Mouse (Mus musculus): ENCODE data around the gene Tspo. TPM values are rescaled to one million over a fixed set of nuclear protein-coding genes. Genes with fewer than 3 reads are reported as not detected.

Tspo gene
- polyA plus RNA-seq, 1 experiment from 2014 or later, result 11.2 TPM

- no peaks in the 10 kb centered on the region for H3K4me1 ChIP-seq
- H3K9me3 ChIP-seq, result no peaks in the 10 kb centered on the region
- no peak overlapping the region for H3K4me2 ChIP-seq (replicated peaks)
- no peaks in the 10 kb centered on the region for H3K27me3 ChIP-seq
- ATAC-seq (replicated peaks), result no peak
- H3K9ac ChIP-seq (replicated peaks), result no peak overlapping the region
- H3K4me3 ChIP-seq, result no peak overlapping the region
- H3K27ac ChIP-seq (replicated peaks), result no peak overlapping the region
- H3K36me3 ChIP-seq, result no peaks in the 10 kb centered on the region
- 90% methylated on average over 8 of the region's 8 CpGs for WGBS
Observed at GRCm38 (mm10) chr15:83606700-83607099, 43.3 kb downstream of the Tspo start.

GRCm38 (mm10) chr15:83607115-83607802, 43.9 kb downstream of the Tspo start:
- Histone ChIP-seq H3K27ac (replicated peaks) (no peak overlapping the region), H3K27me3 (no peaks in the 10 kb centered on the region), H3K4me3 (no peak overlapping the region), H3K4me1 (no peaks in the 10 kb centered on the region), H3K36me3 (no peaks in the 10 kb centered on the region), H3K4me2 (replicated peaks) (no peak overlapping the region), H3K9ac (replicated peaks) (no peak overlapping the region), H3K9me3 (no peaks in the 10 kb centered on the region)
- WGBS, result 56% methylated on average over 15 of the region's 15 CpGs
- ATAC-seq (replicated peaks), result no peak

GRCm38 (mm10) chr15:83615245-83615644, 51.9 kb downstream of the Tspo start:
- no peak for ATAC-seq (replicated peaks)

More at GRCm38 (mm10) chr15:83615245-83615644, 51.9 kb downstream of the Tspo start:
- H3K9ac ChIP-seq (replicated peaks), result no peak overlapping the region
- no peaks in the 10 kb centered on the region for H3K9me3 ChIP-seq
- no peaks in the 10 kb centered on the region; the same call in none of the 2 replicates for H3K36me3 ChIP-seq
- no peak overlapping the region for H3K4me2 ChIP-seq (replicated peaks)
- 87% methylated on average over 3 of the region's 3 CpGs for WGBS
- H3K27me3 ChIP-seq, result no peaks in the 10 kb centered on the region
- no peak overlapping the region for H3K27ac ChIP-seq (replicated peaks)
- no peak overlapping the region for H3K4me3 ChIP-seq
- no peaks in the 10 kb centered on the region for H3K4me1 ChIP-seq

Small RNAs within 50 kb of the gene (microRNA-seq; reads per million reads assigned to microRNA genes)
- gene Gm24575, result not detected

Other genes starting within 250 kb of the Tspo start
- gene Arfgap3, start 213.3 kb upstream of the Tspo start, polyA plus RNA-seq (2015; fragmentation: Nextera tagmentation; extraction: Ambion mirVana), result 38.7 and 39.6 TPM in 2 replicates
- gene Pacsin2, start 99.0 kb upstream of the Tspo start, polyA plus RNA-seq (2015; fragmentation: Nextera tagmentation; extraction: Ambion mirVana), result 21.5 and 25.5 TPM in 2 replicates
- 101 and 103 TPM in 2 replicates for gene Ttll1, start 52.7 kb upstream of the Tspo start, polyA plus RNA-seq (2015; fragmentation: Nextera tagmentation; extraction: Ambion mirVana)
- gene Bik, start 36.7 kb upstream of the Tspo start, polyA plus RNA-seq (2015; fragmentation: Nextera tagmentation; extraction: Ambion mirVana), result 0.60 and 1.2 TPM in 2 replicates
- 36.0 and 38.8 TPM in 2 replicates for gene Mcat, start 195 bp downstream of the Tspo start, polyA plus RNA-seq (2015; fragmentation: Nextera tagmentation; extraction: Ambion mirVana)
- gene Ttll12, start 31.6 kb downstream of the Tspo start, polyA plus RNA-seq (2015; fragmentation: Nextera tagmentation; extraction: Ambion mirVana), result 45.0 and 47.2 TPM in 2 replicates
- 17.9 and 20.9 TPM in 2 replicates for gene Scube1, start 161.4 kb downstream of the Tspo start, polyA plus RNA-seq (2015; fragmentation: Nextera tagmentation; extraction: Ambion mirVana)
- gene Mpped1, start 215.9 kb downstream of the Tspo start, polyA plus RNA-seq (2015; fragmentation: Nextera tagmentation; extraction: Ambion mirVana), result 323 and 347 TPM in 2 replicates

Data from forebrain, embryonic 15.5 days (tissue).